Mouse (Mus musculus): ENCODE data around the gene Synpo2l. TPM values are rescaled to one million over a fixed set of nuclear protein-coding genes. Genes with fewer than 3 reads are reported as not detected.

The Synpo2l gene
- polyA plus RNA-seq, 1 experiment from 2014 or later, result 0.32 TPM

GRCm38 (mm10) chr14:20694884-20695760 is 27.0 kb upstream of the Synpo2l start, which contains the start of gene Fut11:
Gene Fut11, plus strand, starts transcription at chr14:20694968.
- peak within 1 kb of the TSS; percentile 99 for H3K27ac ChIP-seq
- DNase-seq (ENCODE audit: low spot score) (peak; percentile 95), ATAC-seq (replicated peaks; ENCODE audit: low FRiP score, low read depth) (peak; percentile 92)
- WGBS, result under 1% methylated on average over 97 of the region's 111 CpGs
- peaks cover 24% of the 10 kb centered on the region; the same call in 1 of the 2 replicates for H3K4me1 ChIP-seq (replicated peaks; ENCODE audit: insufficient read depth, low read length)
- H3K36me3 ChIP-seq (ENCODE audit: insufficient read depth, low read length), result peaks cover 39% of the 10 kb centered on the region
- no peak for TF ChIP-seq CTCF (IDR thresholded peaks at IDR 0.05; ENCODE audit: low read depth)
- peak within 1 kb of the TSS; percentile 92 for H3K4me3 ChIP-seq (replicated peaks; ENCODE audit: low read depth, low read length)
- H3K9ac ChIP-seq (ENCODE audit: low read depth, low read length), result peak within 1 kb of the TSS; percentile 92
- no peaks in the 10 kb centered on the region for H3K27me3 ChIP-seq (ENCODE audit: insufficient read depth, low read length)
- no peaks in the 10 kb centered on the region for H3K9me3 ChIP-seq (replicated peaks; ENCODE audit: low read length)
- peak within 1 kb of the TSS; percentile 85 for H3K4me2 ChIP-seq (ENCODE audit: low read length)

GRCm38 (mm10) chr14:20694185-20694883 is 26.2 kb upstream of the Synpo2l start:
- H3K27ac ChIP-seq, result peak overlapping the region; percentile 99
- peak overlapping the region; percentile 92 for H3K9ac ChIP-seq (ENCODE audit: low read depth, low read length)
- no peak for TF ChIP-seq CTCF (IDR thresholded peaks at IDR 0.05; ENCODE audit: low read depth)
- 44% methylated on average over 13 of the region's 13 CpGs for WGBS
- H3K9me3 ChIP-seq (replicated peaks; ENCODE audit: low read length), result no peaks in the 10 kb centered on the region
- no peaks in the 10 kb centered on the region for H3K27me3 ChIP-seq (ENCODE audit: insufficient read depth, low read length)
- DNase-seq (ENCODE audit: low spot score) (no peak), ATAC-seq (replicated peaks; ENCODE audit: low FRiP score, low read depth) (peak; percentile 18)
- H3K4me2 ChIP-seq (ENCODE audit: low read length), result peak overlapping the region; percentile 85
- H3K4me1 ChIP-seq (replicated peaks; ENCODE audit: insufficient read depth, low read length), result peaks cover 24% of the 10 kb centered on the region; the same call in 1 of the 2 replicates
- peaks cover 46% of the 10 kb centered on the region for H3K36me3 ChIP-seq (ENCODE audit: insufficient read depth, low read length)
- H3K4me3 ChIP-seq (replicated peaks; ENCODE audit: low read depth, low read length), result peak overlapping the region; percentile 92

DNA sequence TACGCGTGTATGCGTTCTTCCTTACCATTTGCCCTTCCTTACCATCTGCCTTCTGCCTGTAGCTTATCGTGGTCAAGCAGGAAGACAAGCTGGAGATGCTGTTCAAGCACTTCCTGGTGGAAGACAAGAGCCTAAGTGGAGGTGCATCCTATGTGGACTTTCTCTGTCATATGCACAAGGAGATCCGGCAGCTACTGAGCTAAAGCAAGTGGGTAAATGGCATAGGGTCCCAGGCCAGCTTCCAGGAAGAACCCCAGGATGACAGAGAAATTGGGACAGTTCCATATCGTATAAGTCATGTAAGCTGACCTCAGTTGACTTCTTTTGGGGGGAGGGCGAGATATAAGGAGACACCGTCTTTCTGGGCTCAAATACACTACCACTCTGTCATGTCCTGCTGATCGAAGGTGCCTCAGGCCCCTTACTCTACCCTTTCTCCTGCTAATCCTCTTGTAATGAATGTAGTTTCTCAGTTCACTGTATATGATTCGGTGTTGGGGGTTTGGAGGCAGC is 25.5 kb upstream of the Synpo2l start:
- Histone ChIP-seq H3K27me3 (ENCODE audit: insufficient read depth, low read length) (no peaks in the 10 kb centered on the region), H3K9ac (ENCODE audit: low read depth, low read length) (no peak overlapping the region), H3K4me1 (replicated peaks; ENCODE audit: insufficient read depth, low read length) (peaks cover 21% of the 10 kb centered on the region; the same call in 1 of the 2 replicates), H3K4me3 (replicated peaks; ENCODE audit: low read depth, low read length) (no peak overlapping the region), H3K4me2 (ENCODE audit: low read length) (no peak overlapping the region), H3K27ac (no peak overlapping the region), H3K36me3 (ENCODE audit: insufficient read depth, low read length) (peaks cover 51% of the 10 kb centered on the region), H3K9me3 (replicated peaks; ENCODE audit: low read length) (no peaks in the 10 kb centered on the region)
- DNase-seq (ENCODE audit: low spot score) (no peak), ATAC-seq (replicated peaks; ENCODE audit: low FRiP score, low read depth) (no peak)
- no peak for TF ChIP-seq CTCF (IDR thresholded peaks at IDR 0.05; ENCODE audit: low read depth)
- WGBS, result 87% methylated on average over 10 of the region's 10 CpGs

- no peak overlapping the region for H3K27ac ChIP-seq
- no peak overlapping the region for H3K4me2 ChIP-seq (ENCODE audit: low read length)
- H3K27me3 ChIP-seq (ENCODE audit: insufficient read depth, low read length), result no peaks in the 10 kb centered on the region
- no peak for ATAC-seq (replicated peaks; ENCODE audit: low FRiP score, low read depth)
- TF ChIP-seq CTCF (IDR thresholded peaks at IDR 0.05; ENCODE audit: low read depth), result no peak
- DNase-seq (ENCODE audit: low spot score), result no peak
- H3K4me3 ChIP-seq (replicated peaks; ENCODE audit: low read depth, low read length), result no peak overlapping the region
- H3K4me1 ChIP-seq (replicated peaks; ENCODE audit: insufficient read depth, low read length), result peaks cover 15% of the 10 kb centered on the region; the same call in 1 of the 2 replicates
- H3K9ac ChIP-seq (ENCODE audit: low read depth, low read length), result no peak overlapping the region
- H3K36me3 ChIP-seq (ENCODE audit: insufficient read depth, low read length), result peaks cover 67% of the 10 kb centered on the region
- H3K9me3 ChIP-seq (replicated peaks; ENCODE audit: low read length), result no peaks in the 10 kb centered on the region
- 89% methylated on average over 6 of the region's 6 CpGs for WGBS
Observed at GRCm38 (mm10) chr14:20691772-20692171, 23.6 kb upstream of the Synpo2l start.

DNA sequence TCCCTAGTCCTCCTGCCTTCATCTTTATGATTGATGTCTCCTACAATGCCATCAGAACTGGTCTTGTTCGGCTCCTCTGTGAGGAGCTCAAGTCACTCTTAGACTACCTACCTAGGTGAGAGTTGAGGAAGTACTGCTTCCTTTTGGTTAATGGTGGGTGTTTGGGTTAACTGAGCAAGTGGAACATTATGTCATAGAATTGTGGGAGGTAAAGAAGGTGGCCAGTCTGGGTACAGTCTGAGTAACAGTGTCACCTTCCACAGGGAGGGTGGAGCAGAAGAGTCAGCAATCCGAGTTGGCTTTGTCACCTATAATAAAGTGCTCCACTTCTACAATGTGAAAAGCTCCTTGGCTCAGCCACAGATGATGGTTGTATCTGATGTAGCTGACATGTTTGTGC is 20.9 kb upstream of the Synpo2l start:
- no peak overlapping the region for H3K9ac ChIP-seq (ENCODE audit: low read depth, low read length)
- DNase-seq (ENCODE audit: low spot score), result no peak
- 0 out of 2 replicates have a peak, but pooled peaks cover 4% of the 10 kb centered on the region for H3K4me1 ChIP-seq (replicated peaks; ENCODE audit: insufficient read depth, low read length)
- no peak for ATAC-seq (replicated peaks; ENCODE audit: low FRiP score, low read depth)
- H3K27me3 ChIP-seq (ENCODE audit: insufficient read depth, low read length), result no peaks in the 10 kb centered on the region
- WGBS, result 79% methylated on average over 2 of the region's 2 CpGs
- H3K36me3 ChIP-seq (ENCODE audit: insufficient read depth, low read length), result peaks cover 92% of the 10 kb centered on the region
- no peak overlapping the region for H3K27ac ChIP-seq
- no peak overlapping the region for H3K4me3 ChIP-seq (replicated peaks; ENCODE audit: low read depth, low read length)
- no peak for TF ChIP-seq CTCF (IDR thresholded peaks at IDR 0.05; ENCODE audit: low read depth)
- H3K9me3 ChIP-seq (replicated peaks; ENCODE audit: low read length), result no peaks in the 10 kb centered on the region
- no peak overlapping the region for H3K4me2 ChIP-seq (ENCODE audit: low read length)

- no peak overlapping the region for H3K4me2 ChIP-seq (ENCODE audit: low read length)
- no peak for TF ChIP-seq CTCF (IDR thresholded peaks at IDR 0.05; ENCODE audit: low read depth)
- ATAC-seq (replicated peaks; ENCODE audit: low FRiP score, low read depth) (no peak), DNase-seq (ENCODE audit: low spot score) (no peak)
- H3K4me1 ChIP-seq (replicated peaks; ENCODE audit: insufficient read depth, low read length), result no peaks in the 10 kb centered on the region
- 99% methylated on average over 3 of the region's 3 CpGs for WGBS
- no peaks in the 10 kb centered on the region for H3K9me3 ChIP-seq (replicated peaks; ENCODE audit: low read length)
- H3K36me3 ChIP-seq (ENCODE audit: insufficient read depth, low read length), result peaks cover 93% of the 10 kb centered on the region
- no peak overlapping the region for H3K9ac ChIP-seq (ENCODE audit: low read depth, low read length)
- H3K27me3 ChIP-seq (ENCODE audit: insufficient read depth, low read length), result no peaks in the 10 kb centered on the region
- no peak overlapping the region for H3K27ac ChIP-seq
- no peak overlapping the region for H3K4me3 ChIP-seq (replicated peaks; ENCODE audit: low read depth, low read length)
Observed at GRCm38 (mm10) chr14:20686576-20686975, 18.4 kb upstream of the Synpo2l start.
